Mouse (Mus musculus) lung, postnatal 10 days (tissue): ENCODE data around the gene Cntnap5c.
"Not testable (repeated sequence)": the region's sequence is repeated elsewhere in the genome, so short reads cannot be mapped to it uniquely, and the experiment has no call there.

ENCODE experiments used
- DNase-seq: peaks from one replicate; pipeline ENCODE4 v3.0.0; 2021

The Cntnap5c gene

DNA sequence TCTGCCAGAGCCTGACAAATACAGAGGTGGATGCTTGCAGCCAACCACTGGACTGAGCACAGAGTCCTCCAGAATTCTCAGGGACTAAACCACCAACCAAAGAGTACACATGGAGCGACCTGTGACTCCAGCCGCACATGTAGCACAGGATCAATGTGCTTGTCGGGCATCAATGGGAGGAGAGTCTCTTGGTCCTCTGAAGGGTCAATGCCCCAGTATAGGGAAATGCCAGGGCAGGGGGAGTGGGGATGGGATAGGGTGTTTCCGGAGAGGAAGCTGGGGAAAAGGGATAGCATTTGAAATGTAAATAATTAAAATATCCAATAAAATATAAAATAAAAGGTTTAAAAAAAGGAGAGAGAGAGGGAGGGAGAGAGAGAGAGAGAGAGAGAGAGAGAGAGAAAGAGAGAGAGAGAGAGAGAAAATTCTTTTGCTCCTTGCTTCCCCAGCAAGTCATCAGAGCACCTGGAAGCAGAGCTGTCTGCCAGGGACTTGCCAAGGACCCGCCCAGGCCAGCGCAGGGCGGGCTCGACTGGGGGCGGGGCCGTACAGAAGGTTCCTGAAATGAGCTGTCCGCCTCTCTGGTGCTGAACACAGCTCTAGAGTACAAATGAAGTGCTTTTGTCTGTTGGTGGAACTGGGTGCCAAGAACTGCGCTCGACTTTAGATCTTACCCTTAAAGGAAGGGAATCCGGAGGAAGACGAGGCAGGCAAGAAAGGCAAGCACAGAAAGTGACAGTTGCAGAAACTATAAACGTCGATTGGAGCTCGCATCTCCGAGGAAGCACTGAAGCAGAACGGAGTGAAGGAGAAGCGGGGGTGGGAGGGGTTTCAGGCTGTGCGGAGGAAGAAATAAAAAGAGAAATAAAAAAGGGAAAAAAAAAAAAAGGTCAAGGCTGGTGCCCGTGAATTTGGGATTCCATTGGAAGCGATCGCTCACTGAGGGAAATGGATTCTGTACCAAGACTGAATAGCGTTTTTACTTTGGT, at the start of gene Cntnap5c:
Cntnap5c (plus strand) TSS at position 949 of the 989 bp plus-strand sequence.
- DNase-seq = peak; percentile 11

DNA sequence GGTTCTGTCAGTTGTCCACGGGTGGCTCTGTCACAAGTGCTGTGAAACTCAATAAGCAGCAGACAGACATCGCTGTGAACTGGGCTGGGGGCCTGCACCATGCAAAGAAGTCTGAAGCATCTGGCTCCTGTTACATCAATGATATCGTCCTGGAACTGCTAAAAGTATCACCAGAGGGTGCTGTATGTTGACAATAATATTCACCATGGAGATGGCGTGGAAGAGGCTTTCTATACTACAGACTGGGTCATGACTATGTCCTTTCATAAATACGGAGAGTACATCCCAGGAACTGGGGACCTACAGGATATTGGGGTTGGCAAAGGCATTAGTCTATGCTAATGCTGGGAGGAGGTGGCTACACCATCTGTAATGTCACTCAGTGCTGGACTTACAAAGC, 27.3 kb upstream of the Cntnap5c start, which contains the start of gene Gm21834:
Gm21834 (minus strand) TSS at position 101 of the 400 bp plus-strand sequence.
- no peak for DNase-seq

DNA sequence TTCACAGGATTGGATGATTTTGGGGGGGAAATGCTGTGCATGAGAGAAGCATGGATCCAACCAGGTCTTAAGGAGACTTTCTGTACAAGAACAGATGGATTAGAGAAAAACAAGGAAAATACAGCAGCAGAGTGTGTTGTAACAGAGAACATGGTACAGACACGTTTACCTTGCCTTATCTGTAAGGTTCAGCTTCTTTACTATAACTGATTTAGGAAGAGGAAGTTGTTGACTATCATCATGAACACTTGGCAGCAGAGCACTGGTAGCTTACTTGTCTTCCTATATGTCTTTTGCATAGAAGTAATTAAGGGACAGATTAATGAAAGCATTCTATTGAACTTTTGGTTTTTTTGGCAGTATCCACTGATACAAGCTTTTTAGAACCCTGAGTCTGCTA, 11.3 kb upstream of the Cntnap5c start:
- no peak for DNase-seq

DNA sequence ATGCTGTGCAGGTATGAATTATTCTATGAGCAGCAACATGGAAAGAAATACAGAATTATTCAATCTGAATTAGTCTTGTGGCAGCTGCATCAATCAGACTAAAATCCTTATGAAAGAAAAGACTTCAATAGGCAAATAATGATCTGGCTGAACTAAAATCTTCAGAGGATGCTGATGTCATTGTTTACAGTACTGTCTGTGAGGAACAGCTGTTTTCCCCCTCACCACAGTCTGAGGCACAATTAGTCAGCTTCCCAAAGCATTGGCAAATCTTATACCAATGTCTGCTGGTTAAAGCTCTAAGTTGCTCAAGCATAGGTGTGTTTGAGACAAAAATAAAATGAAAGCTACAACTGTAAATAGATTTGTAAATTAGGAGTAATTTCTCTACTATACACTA, 2.1 kb upstream of the Cntnap5c start:
- no peak for DNase-seq

DNA sequence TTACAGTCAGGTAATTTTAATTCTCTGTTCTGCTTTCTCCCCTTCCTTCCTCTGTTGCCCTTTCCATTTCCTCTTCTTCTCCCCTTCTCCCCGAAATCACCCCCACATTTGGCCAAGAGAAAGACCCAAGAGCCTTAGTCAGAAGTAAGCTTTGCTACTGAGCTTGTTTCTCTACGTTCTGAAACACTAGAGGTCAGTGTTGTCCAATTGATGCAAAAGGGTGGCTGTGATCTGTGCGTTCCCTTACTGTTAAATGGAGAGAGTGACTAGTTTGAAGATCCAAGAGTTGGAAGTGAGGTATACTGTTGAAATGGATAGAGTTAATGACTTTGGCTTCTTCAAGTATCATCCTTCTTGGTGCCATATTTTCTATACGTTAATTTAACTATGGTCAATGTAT, 1.5 kb downstream of the Cntnap5c start:
- DNase-seq = no peak

DNA sequence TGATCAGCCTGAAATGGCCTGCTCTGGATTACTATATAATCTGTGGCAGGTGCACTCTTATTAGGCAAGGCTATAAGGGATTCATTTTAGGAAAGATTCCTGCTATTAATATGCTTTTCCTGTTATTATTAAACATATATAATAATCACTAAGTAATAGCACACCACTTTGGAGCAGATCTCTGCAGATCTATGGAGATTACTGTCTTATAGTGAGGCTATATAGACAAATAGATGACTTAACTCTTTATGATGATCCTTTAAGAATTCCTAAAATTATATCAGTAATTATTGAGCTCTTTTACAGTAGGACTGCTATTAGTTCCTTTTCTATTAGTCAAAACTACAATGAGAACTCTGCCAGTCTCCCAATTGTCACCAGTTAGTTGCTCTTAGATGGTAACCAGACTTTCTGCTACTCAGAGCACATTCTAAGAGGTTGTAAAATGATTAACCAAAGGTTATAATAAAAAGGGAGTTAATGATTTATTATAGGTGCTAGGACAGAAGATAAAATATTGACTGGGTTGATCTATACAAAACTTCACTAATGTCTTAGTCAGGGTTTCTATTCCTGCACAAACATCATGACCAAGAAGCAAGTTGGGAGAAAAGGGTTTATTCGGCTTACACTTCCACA, 18.9 kb downstream of the Cntnap5c start:
- no peak for DNase-seq

DNA sequence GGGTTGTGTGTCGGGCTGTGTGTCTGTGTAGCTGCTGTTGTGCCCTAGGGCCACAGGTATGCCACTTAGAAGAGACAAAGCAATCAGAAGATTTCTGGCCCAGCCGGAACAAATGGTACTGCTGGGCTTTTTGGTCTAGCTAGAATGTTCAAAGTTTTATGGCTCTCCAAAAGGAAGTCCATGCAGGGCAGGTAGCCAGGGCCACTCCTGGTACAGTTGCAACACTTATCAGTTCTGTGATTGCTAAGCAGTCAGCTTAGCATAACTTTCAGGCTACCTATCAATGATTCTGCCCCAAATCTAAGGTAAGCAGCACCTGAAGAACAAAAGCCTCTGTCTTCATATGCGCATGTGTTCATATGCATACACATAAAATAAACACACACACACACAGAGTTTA, 26.0 kb downstream of the Cntnap5c start:
- no peak for DNase-seq

DNA sequence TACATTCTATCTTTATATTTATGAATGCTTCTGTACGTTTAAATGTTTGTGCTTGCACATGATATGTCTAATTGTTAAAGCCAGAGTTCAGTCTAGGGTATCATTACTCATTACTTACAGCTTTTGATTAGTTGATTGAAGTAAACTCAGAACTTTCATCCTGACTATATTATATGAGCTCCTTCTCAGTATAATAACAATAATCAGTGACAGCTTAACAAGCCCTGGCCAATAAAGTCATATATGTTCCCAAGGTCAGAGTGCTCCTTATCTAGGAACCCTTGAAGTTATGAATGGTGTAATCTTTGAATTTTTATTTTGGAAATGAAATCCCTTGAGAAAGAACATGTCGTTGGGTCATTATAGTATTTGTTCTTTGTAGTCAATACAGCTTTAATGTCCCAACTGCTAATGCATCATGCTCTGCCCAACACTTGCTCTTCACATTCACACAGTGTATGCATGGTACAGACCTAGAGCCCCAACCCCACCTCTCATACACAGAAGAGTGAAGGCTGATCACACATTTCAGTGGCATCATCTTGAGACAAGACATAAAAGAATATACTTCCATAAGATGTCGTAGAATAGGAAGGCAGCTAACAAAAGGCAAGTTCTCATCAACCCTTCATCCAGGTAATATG, 27.4 kb downstream of the Cntnap5c start:
- no peak for DNase-seq

DNA sequence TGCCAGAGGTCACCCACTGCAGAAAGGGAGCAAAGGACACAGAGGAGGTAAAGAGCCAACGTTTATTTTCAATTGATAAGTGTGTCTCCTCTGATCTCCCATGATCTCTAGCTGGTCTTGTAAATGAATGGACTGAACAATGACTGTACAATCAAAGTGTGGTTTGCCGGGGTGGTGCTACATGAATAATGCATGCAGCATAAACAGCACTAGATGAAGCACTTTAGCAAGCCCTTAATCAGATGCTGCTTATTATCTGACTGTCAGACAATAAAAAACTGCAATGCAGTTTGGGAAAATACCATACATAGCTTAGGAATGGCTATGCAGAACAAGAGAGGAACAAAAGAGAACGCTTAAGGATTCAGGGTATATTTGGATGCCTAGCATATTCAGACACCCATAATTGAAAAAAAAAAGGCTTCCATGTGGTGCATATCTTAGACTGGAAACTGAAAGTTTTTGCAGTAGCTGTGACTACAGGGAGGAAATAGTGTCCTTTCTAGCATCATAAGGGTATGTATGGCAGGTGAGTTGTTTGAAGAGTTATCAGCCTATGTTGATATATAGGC, 30.1 kb downstream of the Cntnap5c start:
- no peak for DNase-seq

DNA sequence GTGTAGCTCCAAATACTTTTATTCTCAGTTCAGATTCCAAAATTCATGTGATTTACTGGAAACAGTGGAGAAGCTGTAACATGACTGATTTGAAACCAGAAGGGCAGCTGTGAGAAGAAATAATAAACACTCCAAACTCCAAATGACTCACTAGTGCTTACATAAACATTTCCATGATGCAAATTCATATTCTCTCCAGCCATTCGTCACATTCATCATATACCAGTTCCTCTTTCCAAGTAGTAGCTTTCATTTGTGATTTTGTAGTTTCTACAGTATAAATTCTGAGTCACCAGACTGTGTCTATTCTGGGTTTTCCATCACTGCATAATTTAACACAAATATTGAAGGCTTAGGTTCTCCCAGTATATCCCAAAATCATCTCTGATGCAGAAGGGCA, 31.8 kb downstream of the Cntnap5c start:
- no peak for DNase-seq

DNA sequence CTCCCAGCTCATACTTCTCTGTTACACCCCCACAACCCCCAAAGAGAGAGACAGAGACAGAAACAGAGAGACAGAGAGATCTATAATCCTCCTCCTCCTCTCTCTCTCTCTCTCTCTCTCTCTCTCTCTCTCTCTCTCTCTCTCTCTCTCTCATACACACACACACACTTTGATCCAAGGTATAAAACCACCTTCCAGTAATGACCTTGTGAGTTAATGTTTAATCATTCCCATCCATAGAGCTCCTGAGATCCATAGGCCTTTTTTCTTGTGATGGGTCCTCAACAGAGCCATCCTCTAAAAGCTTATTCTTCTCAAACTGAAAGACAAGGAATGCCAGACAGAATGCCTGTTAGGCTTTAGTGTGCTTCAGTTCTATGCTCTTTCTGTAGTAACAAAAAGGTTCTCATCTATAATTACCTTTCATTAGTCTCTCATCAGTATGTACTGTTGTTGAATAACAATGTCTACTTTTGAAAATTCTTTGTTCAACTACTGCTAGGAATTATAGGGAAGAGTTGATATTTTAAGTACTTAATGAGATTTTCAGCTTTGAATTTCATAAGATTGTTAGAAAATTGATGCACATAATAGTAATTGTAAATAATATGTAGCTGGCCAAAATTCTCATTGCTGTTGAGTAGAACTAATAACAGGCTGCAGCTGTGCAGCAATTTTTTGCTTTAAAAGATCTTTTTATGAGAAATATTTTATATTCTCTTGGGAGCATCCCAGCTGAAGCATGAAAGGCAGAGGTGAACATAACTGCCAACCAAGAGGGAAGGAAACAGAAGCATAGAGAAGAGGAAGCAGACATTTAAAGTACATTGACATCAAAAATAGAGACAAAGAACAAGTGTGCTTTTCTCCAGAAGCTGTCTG, 68.0 kb downstream of the Cntnap5c start:
- no peak for DNase-seq

DNA sequence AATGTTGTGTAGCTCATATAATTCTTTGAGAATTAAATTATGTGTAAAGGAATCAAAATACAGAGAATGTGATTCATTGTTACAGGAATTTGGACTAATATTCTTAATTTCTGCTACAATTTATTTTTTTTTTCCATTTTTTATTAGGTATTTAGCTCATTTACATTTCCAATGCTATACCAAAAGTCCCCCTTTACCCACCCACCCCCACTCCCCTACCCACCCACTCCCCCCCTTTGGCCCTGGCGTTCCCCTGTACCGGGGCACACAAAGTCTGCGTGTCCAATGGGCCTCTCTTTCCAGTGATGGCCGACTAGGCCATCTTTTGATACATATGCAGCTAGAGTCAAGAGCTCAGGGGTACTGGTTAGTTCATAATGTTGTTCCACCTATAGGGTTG, 86.4 kb downstream of the Cntnap5c start:
- DNase-seq = not testable (repeated sequence)

DNA sequence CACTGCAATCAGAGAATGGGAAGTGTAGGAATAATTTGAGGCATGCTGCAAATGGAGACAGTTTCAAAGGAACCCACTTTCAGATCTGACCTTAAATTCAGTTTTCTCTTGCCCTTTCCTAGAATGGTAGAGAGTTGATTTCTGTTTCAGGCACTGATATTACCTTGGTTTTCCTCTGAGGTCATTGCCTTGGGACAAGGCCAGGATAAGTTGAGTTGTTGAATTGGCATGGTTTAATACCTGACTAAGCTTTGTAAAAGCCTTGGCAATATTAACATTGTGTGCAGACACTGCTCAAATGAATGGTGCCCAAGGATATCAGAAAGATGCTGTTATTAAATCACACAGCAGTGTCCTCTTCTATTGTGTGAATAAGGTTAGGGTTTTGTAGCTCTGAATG, 96.6 kb downstream of the Cntnap5c start:
- DNase-seq = no peak

DNA sequence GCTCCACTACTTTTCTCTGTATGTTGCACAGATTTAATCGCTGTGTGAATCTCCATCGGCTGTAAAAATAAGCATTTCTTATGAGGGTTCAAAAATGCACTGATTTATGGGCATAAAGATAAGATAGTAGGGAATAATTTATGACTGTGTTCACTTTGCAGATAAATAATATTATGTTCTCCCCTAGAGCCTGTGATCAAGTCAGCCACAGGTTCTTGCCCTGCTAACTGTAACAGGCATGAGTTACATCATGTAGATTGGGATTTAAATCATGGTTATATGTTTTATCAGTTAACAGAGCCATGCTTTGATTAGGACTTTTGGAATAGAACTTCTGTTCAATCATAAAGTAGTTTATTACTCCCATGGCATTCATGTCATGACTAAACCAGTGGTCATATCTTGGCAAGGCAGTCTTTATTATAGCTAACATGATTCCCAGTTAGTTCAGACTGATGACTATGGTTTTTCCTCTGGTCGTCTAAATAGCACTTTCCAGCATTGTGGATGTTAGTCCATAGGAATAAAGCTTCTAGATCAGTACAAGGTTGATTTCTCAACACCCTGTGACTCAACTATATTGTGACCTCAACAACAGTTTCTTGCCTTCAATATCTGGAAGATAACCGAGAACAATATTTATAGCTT, 118.5 kb downstream of the Cntnap5c start:
- no peak for DNase-seq

DNA sequence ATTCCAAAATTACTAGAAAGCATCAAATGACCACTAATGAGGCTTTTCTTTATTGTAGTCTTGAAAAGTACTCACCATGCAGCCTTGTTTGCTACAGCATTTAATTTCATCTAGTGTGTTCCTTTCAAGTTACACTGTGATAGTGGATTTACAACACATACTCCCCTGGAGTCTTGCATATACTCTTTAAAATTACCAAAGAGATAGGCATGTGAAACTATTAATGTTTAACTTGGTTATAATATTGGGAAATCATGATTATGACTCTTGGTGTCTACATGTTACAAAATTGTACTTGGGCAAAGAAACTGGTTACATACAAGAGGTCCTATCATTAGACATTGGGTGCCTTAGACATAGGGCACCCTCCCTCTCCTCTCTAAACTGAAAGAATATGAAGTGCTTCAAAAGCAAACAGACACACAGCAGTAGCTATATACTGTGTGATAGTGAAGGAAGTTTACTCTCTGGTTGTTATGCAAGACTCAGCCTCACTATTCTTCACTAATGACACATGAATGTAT, 142.5 kb downstream of the Cntnap5c start:
- DNase-seq = no peak

DNA sequence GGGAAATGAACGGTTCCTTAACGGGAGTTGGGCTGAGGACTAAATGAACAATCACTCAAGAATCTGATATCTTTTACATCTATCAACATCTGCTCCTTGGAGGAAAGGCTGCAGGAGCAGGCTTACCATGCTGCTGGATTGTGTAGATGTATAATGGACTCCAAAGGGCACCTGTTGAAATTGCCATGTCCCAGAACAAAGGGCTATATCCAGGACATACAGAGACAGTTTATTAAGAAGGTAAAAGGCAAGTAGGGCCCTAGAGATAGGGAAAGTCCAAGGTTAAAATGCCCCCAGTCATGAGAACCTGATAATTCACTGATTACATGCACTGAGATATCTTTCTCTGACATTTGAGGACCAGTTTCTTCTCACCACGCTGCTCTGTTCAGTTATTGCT, 214.9 kb downstream of the Cntnap5c start:
- no peak for DNase-seq

DNA sequence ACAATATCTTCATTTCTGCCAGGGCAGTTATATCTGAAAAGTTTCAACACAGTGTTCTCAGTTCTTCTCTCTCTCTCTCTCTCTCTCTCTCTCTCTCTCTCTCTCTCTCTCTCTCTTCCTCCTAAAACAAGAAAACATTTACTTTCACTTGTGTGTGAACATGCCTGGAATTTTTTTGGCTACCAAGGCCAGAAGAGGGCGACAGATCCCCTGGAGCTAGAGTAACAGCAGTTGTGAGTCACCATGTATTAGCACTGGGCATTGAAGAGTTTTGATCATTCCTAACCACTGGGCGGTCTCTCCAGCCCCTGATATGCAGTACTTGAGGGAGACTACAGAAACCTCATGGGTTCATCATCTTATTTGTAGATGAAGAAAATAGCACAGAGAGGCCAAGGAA, 219.1 kb downstream of the Cntnap5c start:
- no peak for DNase-seq

DNA sequence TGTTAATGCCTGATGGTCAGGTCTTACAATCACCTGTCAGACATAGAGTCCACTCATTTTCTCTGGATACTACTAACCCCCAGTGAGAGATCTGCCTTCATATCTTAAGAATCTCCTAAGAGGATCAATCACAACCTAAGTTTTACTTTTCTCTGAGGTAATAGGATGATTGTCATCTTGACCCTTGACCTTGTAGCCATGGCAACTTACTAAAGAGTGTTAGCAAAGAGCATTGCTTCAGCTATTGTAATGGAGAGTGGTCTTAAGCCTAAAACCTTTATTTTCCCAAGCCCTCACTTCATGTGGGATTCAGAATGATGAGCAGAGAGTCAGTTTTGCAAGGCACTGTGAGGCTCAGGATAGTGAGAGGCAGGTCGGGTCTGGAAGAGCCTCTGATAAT, 227.1 kb downstream of the Cntnap5c start:
- DNase-seq = no peak

DNA sequence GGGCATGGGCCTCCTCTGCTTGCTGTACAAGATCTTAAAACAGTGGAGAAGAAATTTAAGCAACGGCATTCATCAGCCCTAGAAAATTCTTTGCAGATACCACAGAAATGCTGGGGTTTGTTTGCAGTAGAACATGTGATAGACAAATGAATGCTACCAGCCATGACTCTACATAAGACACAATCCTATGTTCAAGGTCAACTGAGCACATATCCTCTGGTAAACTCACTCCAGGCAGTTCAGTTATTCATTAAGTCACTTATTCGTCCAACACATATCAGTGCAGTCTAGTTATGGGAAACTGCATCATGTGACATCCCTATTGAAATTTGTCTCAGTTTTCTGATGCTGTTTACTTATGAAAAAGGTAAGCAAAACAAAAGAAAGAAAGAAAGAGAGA, 229.7 kb downstream of the Cntnap5c start:
- no peak for DNase-seq

DNA sequence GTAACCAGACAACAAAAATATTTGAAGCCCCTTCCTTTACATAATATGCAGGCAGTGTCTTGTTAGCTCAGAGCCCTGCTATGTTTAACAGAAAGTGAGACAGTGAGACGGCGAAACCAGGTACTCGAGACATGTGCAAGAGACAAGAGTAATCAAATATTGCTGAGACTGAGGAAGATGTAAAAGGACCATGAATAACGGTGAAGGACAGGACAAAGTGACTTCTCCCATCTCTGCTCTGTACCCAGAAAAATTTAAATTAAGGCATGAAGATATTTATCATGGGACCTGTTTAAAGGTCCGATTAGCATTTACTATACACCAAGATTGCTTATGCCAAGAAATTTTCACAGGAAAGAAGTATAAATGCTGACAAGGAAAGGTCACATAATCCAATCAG, 233.5 kb downstream of the Cntnap5c start:
- DNase-seq = no peak

DNA sequence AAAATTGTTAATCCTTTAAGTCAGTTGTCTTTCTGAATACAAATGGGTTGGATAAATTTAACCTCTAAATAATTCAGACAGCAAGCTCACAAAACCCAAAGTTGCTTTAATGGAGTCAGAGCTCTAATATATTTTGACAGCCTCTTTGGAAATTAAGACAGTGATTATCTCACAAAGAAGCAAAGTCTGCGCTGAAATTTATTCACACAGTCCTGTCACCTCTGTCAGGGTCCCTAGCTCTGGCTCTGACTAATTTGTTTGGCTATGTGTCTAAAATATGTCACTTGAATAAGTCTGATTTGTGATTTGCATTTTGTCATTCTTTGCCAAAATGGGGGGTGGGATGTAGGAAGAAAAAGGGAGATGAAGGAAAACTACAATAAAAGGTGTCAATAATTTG, 234.0 kb downstream of the Cntnap5c start:
- DNase-seq = no peak
